Mouse (Mus musculus): ENCODE data around the gene Acot11. TPM values are rescaled to one million over a fixed set of nuclear protein-coding genes. Genes with fewer than 3 reads are reported as not detected.

The Acot11 gene
- polyA plus RNA-seq, 1 experiment from 2014 or later: 0.93 TPM

DNA sequence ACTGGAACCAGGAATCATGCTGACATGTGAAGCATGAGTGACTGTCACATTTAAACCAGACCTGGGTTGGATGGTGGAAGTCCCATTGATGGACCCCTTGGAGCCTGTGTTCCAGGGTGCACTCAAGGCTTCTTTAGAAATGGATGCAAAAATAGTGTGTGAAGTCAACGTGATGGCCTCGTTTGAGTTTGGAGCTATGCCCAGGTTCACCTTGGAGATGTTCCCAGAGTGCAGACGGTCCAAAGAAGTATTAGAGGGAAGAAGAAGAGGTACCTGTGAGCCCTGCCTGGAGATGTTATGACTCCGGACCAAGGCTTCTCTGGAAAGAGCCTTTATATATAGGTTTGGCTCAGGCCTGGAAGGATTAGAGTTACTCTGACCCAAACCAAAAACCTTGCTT, 84.2 kb downstream of the Acot11 start:
- H3K36me3 ChIP-seq (ENCODE audit: insufficient read depth, low read length): no peaks in the 10 kb centered on the region
- TF ChIP-seq CTCF (IDR thresholded peaks at IDR 0.05) (no peak), EP300 (IDR thresholded peaks at IDR 0.05) (no peak)
- H3K4me2 ChIP-seq (replicated peaks; ENCODE audit: low read depth, low read length): no peak overlapping the region
- no peak overlapping the region for H3K4me3 ChIP-seq (ENCODE audit: low read depth, low read length)
- H3K9me3 ChIP-seq (ENCODE audit: low read length): no peaks in the 10 kb centered on the region
- H3K9ac ChIP-seq (replicated peaks; ENCODE audit: low read depth): no peak overlapping the region
- H3K27ac ChIP-seq (ENCODE audit: low read length): no peak overlapping the region
- no peak for ATAC-seq
- no peak for DNase-seq (ENCODE audit: low spot score)
- H3K27me3 ChIP-seq (replicated peaks; ENCODE audit: insufficient read depth, low read length): no peaks in the 10 kb centered on the region
- H3K4me1 ChIP-seq (ENCODE audit: insufficient read depth, low read depth, low read length): no peaks in the 10 kb centered on the region
- WGBS: 78% methylated on average over 4 of the region's 4 CpGs

DNA sequence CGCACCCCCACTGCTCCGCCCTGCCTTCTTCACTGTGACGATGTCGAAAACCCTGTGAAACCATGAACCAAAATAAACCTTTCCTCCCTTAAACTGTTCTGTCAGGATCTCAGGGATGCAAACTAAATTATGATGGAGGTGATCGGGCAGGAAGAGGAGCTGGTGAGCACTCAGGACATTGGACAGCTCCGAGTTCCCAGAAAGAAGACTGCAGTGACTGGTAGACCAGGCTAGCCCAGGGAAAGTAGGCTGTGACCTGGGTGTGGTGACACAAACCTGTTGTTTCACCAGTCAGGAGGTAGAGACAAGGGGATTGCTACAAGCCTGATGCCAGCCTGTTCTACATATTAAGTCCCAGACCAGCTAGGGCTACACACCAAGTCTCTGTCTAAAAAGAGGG, 91.2 kb downstream of the Acot11 start:
- 86% methylated on average over 6 of the region's 6 CpGs for WGBS
- H3K4me3 ChIP-seq (ENCODE audit: low read depth, low read length): no peak overlapping the region
- no peaks in the 10 kb centered on the region for H3K36me3 ChIP-seq (ENCODE audit: insufficient read depth, low read length)
- H3K27ac ChIP-seq (ENCODE audit: low read length): no peak overlapping the region
- TF ChIP-seq EP300 (IDR thresholded peaks at IDR 0.05) (no peak), CTCF (IDR thresholded peaks at IDR 0.05) (no peak)
- no peak for ATAC-seq
- H3K4me1 ChIP-seq (ENCODE audit: insufficient read depth, low read depth, low read length): no peaks in the 10 kb centered on the region
- no peak for DNase-seq (ENCODE audit: low spot score)
- H3K27me3 ChIP-seq (replicated peaks; ENCODE audit: insufficient read depth, low read length): no peaks in the 10 kb centered on the region
- no peak overlapping the region for H3K9ac ChIP-seq (replicated peaks; ENCODE audit: low read depth)
- H3K9me3 ChIP-seq (ENCODE audit: low read length): no peaks in the 10 kb centered on the region
- no peak overlapping the region for H3K4me2 ChIP-seq (replicated peaks; ENCODE audit: low read depth, low read length)

DNA sequence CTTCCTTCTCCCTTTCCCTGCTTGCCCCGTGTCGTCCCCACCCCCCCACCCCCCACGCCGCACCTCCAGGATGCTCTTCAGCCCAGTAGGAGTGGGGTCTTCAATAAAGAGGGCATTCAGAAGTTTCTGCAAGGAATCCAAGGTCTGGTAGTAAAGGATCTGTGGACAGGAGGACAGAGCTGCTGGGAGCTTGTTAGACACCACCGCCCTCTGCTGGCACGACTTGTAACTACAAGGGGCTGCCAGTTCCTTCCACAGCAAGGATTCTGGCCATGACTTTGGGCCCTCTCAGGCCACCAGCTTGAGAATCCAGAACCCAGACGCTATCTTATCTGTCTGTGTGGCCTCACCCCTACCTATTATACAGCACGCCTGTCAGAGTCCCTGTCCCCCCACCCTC, 96.4 kb downstream of the Acot11 start:
- no peaks in the 10 kb centered on the region for H3K9me3 ChIP-seq (ENCODE audit: low read length)
- no peaks in the 10 kb centered on the region for H3K36me3 ChIP-seq (ENCODE audit: insufficient read depth, low read length)
- peak; percentile 78 for DNase-seq (ENCODE audit: low spot score)
- H3K27me3 ChIP-seq (replicated peaks; ENCODE audit: insufficient read depth, low read length): no peaks in the 10 kb centered on the region
- TF ChIP-seq CTCF (IDR thresholded peaks at IDR 0.05): peak; percentile 96
- no peak for TF ChIP-seq EP300 (IDR thresholded peaks at IDR 0.05)
- no peaks in the 10 kb centered on the region for H3K4me1 ChIP-seq (ENCODE audit: insufficient read depth, low read depth, low read length)
- no peak overlapping the region for H3K27ac ChIP-seq (ENCODE audit: low read length)
- peak; percentile 47; the same call in 1 of the 2 replicates for ATAC-seq
- H3K4me3 ChIP-seq (ENCODE audit: low read depth, low read length): 0 out of 2 replicates have a peak overlapping the region, but pooled peaks have one; percentile 3
- no peak overlapping the region for H3K9ac ChIP-seq (replicated peaks; ENCODE audit: low read depth)
- H3K4me2 ChIP-seq (replicated peaks; ENCODE audit: low read depth, low read length): peak overlapping the region; percentile 36; the same call in 1 of the 2 replicates
- 0% methylated on average over 8 of the region's 8 CpGs for WGBS

DNA sequence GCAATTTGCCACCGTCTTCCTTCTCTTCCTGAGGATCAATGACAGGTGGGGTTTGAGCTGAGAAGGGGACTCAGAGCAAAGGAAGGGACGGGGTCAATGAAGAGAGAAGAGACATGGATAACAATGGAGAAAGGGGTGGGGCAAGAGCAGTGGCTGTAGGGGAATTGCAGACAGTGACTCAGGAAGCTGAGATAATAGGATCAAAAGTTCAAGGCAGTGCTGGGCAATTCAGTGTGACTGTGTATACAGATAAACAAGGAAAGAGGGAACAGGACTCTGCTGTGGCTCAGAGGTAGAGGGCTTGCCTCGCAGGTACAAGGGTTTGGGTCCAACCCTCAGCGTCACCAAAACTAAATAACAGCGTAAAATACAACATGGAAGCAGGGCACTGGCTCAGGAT, 96.8 kb downstream of the Acot11 start:
- no peak overlapping the region for H3K9ac ChIP-seq (replicated peaks; ENCODE audit: low read depth)
- H3K27ac ChIP-seq (ENCODE audit: low read length): no peak overlapping the region
- peak overlapping the region; percentile 36; the same call in 1 of the 2 replicates for H3K4me2 ChIP-seq (replicated peaks; ENCODE audit: low read depth, low read length)
- H3K4me1 ChIP-seq (ENCODE audit: insufficient read depth, low read depth, low read length): no peaks in the 10 kb centered on the region
- ATAC-seq (peak; percentile 21), DNase-seq (ENCODE audit: low spot score) (no peak)
- H3K4me3 ChIP-seq (ENCODE audit: low read depth, low read length): 0 out of 2 replicates have a peak overlapping the region, but pooled peaks have one; percentile 3
- H3K27me3 ChIP-seq (replicated peaks; ENCODE audit: insufficient read depth, low read length): no peaks in the 10 kb centered on the region
- no peaks in the 10 kb centered on the region for H3K36me3 ChIP-seq (ENCODE audit: insufficient read depth, low read length)
- 31% methylated on average over 5 of the region's 5 CpGs for WGBS
- TF ChIP-seq EP300 (IDR thresholded peaks at IDR 0.05): no peak
- TF ChIP-seq CTCF (IDR thresholded peaks at IDR 0.05): no peak
- no peaks in the 10 kb centered on the region for H3K9me3 ChIP-seq (ENCODE audit: low read length)

DNA sequence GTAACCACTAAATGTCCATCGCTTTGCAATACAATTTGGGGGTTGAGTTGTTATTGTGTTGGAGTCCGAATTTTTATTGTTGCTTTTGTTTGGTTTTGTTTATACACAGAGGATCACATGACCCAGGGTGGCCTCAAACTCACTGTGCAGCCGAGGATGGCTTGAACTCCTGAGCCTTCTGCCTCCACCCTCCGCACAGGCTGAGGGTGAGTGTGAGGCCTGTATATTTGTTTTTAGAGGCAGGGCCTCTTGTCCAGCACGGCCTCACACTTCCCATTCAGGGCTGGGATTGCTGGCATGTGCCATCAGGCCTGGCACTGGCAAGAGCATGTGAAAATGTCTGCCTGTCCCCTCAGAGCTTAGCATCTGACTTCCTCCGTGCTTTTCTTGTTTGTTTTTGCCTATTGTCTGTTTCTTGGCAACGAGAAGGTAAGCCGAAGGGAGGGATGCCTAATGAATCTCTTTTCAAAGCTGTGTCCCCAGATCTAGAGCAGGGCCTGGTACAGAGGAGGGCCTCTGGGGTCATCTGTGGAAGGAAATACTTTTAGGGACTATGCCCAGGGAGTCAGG, 99.6 kb downstream of the Acot11 start:
- Histone ChIP-seq H3K9ac (replicated peaks; ENCODE audit: low read depth) (no peak overlapping the region), H3K27ac (ENCODE audit: low read length) (no peak overlapping the region)
- TF ChIP-seq EP300 (IDR thresholded peaks at IDR 0.05) (no peak), CTCF (IDR thresholded peaks at IDR 0.05) (no peak)

DNA sequence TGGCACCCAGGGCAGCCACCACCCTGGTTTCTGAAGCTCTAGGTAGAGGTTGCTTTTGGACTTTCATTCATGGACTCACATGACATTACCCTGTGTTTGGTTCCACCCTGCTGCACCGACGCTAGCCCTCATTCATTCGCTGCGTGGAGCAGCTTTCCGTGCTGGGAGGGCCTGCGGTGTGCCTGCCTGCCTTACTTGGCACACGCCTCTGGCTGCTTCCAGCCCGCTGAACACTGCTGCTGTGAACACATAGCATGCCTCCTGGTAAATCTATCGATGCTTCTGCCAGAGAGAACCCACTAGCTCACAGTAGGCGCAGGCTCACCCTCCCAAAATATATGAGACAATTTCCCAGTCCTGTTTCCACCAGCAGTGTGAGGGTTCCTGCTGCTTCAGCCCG, 100.4 kb downstream of the Acot11 start:
- Histone ChIP-seq H3K9me3 (ENCODE audit: low read length) (no peaks in the 10 kb centered on the region), H3K4me2 (replicated peaks; ENCODE audit: low read depth, low read length) (no peak overlapping the region), H3K27ac (ENCODE audit: low read length) (no peak overlapping the region), H3K36me3 (ENCODE audit: insufficient read depth, low read length) (no peaks in the 10 kb centered on the region), H3K4me1 (ENCODE audit: insufficient read depth, low read depth, low read length) (no peaks in the 10 kb centered on the region), H3K9ac (replicated peaks; ENCODE audit: low read depth) (no peak overlapping the region), H3K27me3 (replicated peaks; ENCODE audit: insufficient read depth, low read length) (no peaks in the 10 kb centered on the region), H3K4me3 (ENCODE audit: low read depth, low read length) (no peak overlapping the region)
- no peak for ATAC-seq
- no peak for TF ChIP-seq CTCF (IDR thresholded peaks at IDR 0.05)
- TF ChIP-seq EP300 (IDR thresholded peaks at IDR 0.05): no peak
- WGBS: 73% methylated on average over 11 of the region's 11 CpGs
- DNase-seq (ENCODE audit: low spot score): no peak

More for the DNA sequence above, 99.6 kb downstream of the Acot11 start:
- no peaks in the 10 kb centered on the region for H3K4me1 ChIP-seq (ENCODE audit: insufficient read depth, low read depth, low read length)
- no peak overlapping the region for H3K4me3 ChIP-seq (ENCODE audit: low read depth, low read length)
- ATAC-seq: no peak
- H3K4me2 ChIP-seq (replicated peaks; ENCODE audit: low read depth, low read length): no peak overlapping the region
- H3K36me3 ChIP-seq (ENCODE audit: insufficient read depth, low read length): no peaks in the 10 kb centered on the region
- no peaks in the 10 kb centered on the region for H3K9me3 ChIP-seq (ENCODE audit: low read length)
- H3K27me3 ChIP-seq (replicated peaks; ENCODE audit: insufficient read depth, low read length): no peaks in the 10 kb centered on the region
- DNase-seq (ENCODE audit: low spot score): no peak
- WGBS: 36% methylated on average over 8 of the region's 8 CpGs

All from lung, postnatal 0 days (tissue).